Mouse (Mus musculus): ENCODE results near the gene Gpn3.
A peak's percentile ranks its signal among the peaks of the same experiment; 100 is the strongest.

GRCm38 (mm10) chr5:122354492-122355067 lies 17.1 kb upstream of the Gpn3 start:
- TF ChIP-seq SIN3A (IDR thresholded peaks at IDR 0.05; ENCODE audit: low read length) (no peak; the same call in 1 of the 2 replicates), CTCF (conservative IDR thresholded peaks at IDR 0.05 in 1 of 2, IDR thresholded peaks at IDR 0.05 in 1 of 2; ENCODE audit: low read depth in 2 of 2, low read length in 2 of 2) (peak in 1 of 2 experiments; percentile 29; a peak in 2 of 4 replicates), ETS1 (conservative IDR thresholded peaks at IDR 0.05; ENCODE audit: low read depth, low read length) (no peak), ZKSCAN1 (IDR thresholded peaks at IDR 0.05; ENCODE audit: borderline replicate concordance, low read depth, low read length) (no peak)
